Mouse (Mus musculus): ENCODE results near the gene Tbx10.
A peak's percentile ranks its signal among the peaks of the same experiment; 100 is the strongest.
"Not testable (repeated sequence)": the region's sequence is repeated elsewhere in the genome, so short reads cannot be mapped to it uniquely, and the experiment has no call there.

The Tbx10 gene

GRCm38 (mm10) chr19:4045966-4046865 lies 53.7 kb downstream of the Tbx10 start, which contains the start of gene Gstp2:
TSS of gene Gstp2 (minus strand) at chr19:4046023.
- peak; percentile 96 for DNase-seq

- no peak for DNase-seq
These were observed 54.3 kb downstream of the Tbx10 start for GRCm38 (mm10) chr19:4046866-4047254.

- DNase-seq: peak; percentile 92
These were observed 55.3 kb downstream of the Tbx10 start for GRCm38 (mm10) chr19:4047859-4048258.

- DNase-seq: not testable (repeated sequence)
These were observed 56.5 kb downstream of the Tbx10 start for GRCm38 (mm10) chr19:4049069-4049468.
